Mouse (Mus musculus): Measurements from ENCODE around the gene Mrpl28. TPM values are rescaled to one million over a fixed set of nuclear protein-coding genes. Genes with fewer than 3 reads are reported as not detected.
"Not testable (repeated sequence)": the region's sequence is repeated elsewhere in the genome, so short reads cannot be mapped to it uniquely, and the experiment has no call there.

The Mrpl28 gene
- polyA plus RNA-seq, 1 experiment = 169 TPM

DNA sequence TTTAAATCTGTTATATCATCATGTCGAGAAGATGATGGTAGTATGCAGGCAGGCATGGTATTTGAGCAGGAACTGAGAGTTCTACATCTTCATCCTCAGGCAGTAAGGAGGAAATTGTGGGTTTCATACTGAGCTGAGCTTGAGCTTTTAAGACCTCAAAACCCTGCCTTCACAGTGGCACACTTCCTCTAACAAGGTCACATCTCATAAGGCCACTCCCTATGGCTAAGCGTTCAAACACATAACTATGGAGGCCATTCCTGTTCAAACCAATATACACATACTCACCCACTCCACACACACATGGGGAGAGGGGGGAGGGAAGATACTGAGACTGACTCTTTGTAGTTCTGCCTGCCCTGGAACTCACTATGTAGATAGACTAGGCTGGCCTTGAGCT lies 44.7 kb downstream of the Mrpl28 start:
- Histone ChIP-seq H3K4me3 (ENCODE audit: insufficient read depth, poor library complexity, severe bottlenecking) (no peak overlapping the region), H3K79me2 (ENCODE audit: control insufficient read depth, insufficient read depth) (peaks cover 86% of the 10 kb centered on the region), H3K79me3 (ENCODE audit: low read depth) (peaks cover 41% of the 10 kb centered on the region), H3ac (ENCODE audit: control insufficient read depth, insufficient read length, low read depth) (no peak overlapping the region), H3K27me3 (ENCODE audit: control insufficient read depth, insufficient read depth, insufficient read length) (no peaks in the 10 kb centered on the region), H3K36me3 (ENCODE audit: control insufficient read depth, insufficient read depth) (peaks cover 5% of the 10 kb centered on the region)
- TF ChIP-seq CEBPB (IDR thresholded peaks at IDR 0.05; ENCODE audit: low read depth) (no peak), FOSL1 (IDR thresholded peaks at IDR 0.05; ENCODE audit: insufficient read depth, low read length, poor library complexity, severe bottlenecking) (no peak), USF1 (IDR thresholded peaks at IDR 0.05; ENCODE audit: low read depth) (no peak), CTCF (IDR thresholded peaks at IDR 0.05; ENCODE audit: control insufficient read depth, insufficient read depth, insufficient read length) (no peak), MAX (IDR thresholded peaks at IDR 0.05) (no peak), MYOG (IDR thresholded peaks at IDR 0.05; ENCODE audit: control insufficient read depth, extremely low read depth, insufficient read length) (no peak), MYOD1 (IDR thresholded peaks at IDR 0.05; ENCODE audit: control insufficient read depth, insufficient read length, low read depth) (no peak)

DNA sequence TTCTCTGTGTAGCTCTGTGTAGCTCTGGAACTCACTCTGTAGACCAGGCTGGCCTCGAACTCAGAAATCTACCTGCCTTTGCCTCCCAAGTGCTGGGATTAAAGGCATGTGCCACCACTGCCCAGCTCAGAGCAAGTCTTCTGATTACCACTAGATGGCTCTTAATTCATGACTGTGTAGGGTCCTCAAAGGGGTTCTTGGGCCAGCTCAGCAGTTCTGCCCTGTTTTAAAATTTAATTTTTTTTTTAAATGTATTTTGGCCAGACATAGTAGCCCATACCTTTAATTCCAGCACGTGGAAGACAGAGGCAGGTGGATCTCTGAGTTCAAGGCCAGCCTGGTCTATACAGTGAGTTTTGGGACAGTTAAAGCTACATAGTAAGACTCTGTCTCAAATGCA lies 51.9 kb downstream of the Mrpl28 start:
- H3K79me3 ChIP-seq (ENCODE audit: low read depth); H3K27me3 ChIP-seq (ENCODE audit: control insufficient read depth, insufficient read depth, insufficient read length); H3K4me3 ChIP-seq (ENCODE audit: insufficient read depth, poor library complexity, severe bottlenecking); H3ac ChIP-seq (ENCODE audit: control insufficient read depth, insufficient read length, low read depth): not testable (repeated sequence)
- peaks cover 30% of the 10 kb centered on the region for H3K36me3 ChIP-seq (ENCODE audit: control insufficient read depth, insufficient read depth)
- peaks cover 43% of the 10 kb centered on the region for H3K79me2 ChIP-seq (ENCODE audit: control insufficient read depth, insufficient read depth)

Other genes with a start within 250 kb of the Mrpl28 start
- gene Mettl26, start 248.4 kb upstream of the Mrpl28 start, polyA plus RNA-seq (2012; fragmentation: generic; extraction: Trizol) = 25.0 TPM
- gene Wfikkn1, start 242.6 kb upstream of the Mrpl28 start, polyA plus RNA-seq (2012; fragmentation: generic; extraction: Trizol) = 0.34 TPM
- gene Rab40c, start 203.8 kb upstream of the Mrpl28 start, polyA plus RNA-seq (2012; fragmentation: generic; extraction: Trizol) = 14.4 TPM
- 43.5 TPM for gene Pigq, start 178.6 kb upstream of the Mrpl28 start, polyA plus RNA-seq (2012; fragmentation: generic; extraction: Trizol)
- 0.46 TPM for gene Nhlrc4, start 178.5 kb upstream of the Mrpl28 start, polyA plus RNA-seq (2012; fragmentation: generic; extraction: Trizol)
- gene A930017K11Rik, start 170.9 kb upstream of the Mrpl28 start, polyA plus RNA-seq (2012; fragmentation: generic; extraction: Trizol) = 0.02 TPM
- 10.6 TPM for gene Capn15, start 137.7 kb upstream of the Mrpl28 start, polyA plus RNA-seq (2012; fragmentation: generic; extraction: Trizol)
- gene Rab11fip3, start 53.9 kb upstream of the Mrpl28 start, polyA plus RNA-seq (2012; fragmentation: generic; extraction: Trizol) = 15.2 TPM
- gene Decr2, start 33.2 kb upstream of the Mrpl28 start, polyA plus RNA-seq (2012; fragmentation: generic; extraction: Trizol) = 3.9 TPM
- 34.0 TPM for gene Nme4, start 27.9 kb upstream of the Mrpl28 start, polyA plus RNA-seq (2012; fragmentation: generic; extraction: Trizol)
- 1.5 TPM for gene Tmem8, start 10.2 kb upstream of the Mrpl28 start, polyA plus RNA-seq (2012; fragmentation: generic; extraction: Trizol)
- 32.1 TPM for gene Axin1, start 15.2 kb downstream of the Mrpl28 start, polyA plus RNA-seq (2012; fragmentation: generic; extraction: Trizol)
- gene Pdia2, start 75.6 kb downstream of the Mrpl28 start, polyA plus RNA-seq (2012; fragmentation: generic; extraction: Trizol) = 0.05 TPM
- gene Rgs11, start 79.5 kb downstream of the Mrpl28 start, polyA plus RNA-seq (2012; fragmentation: generic; extraction: Trizol) = not detected
- gene Arhgdig, start 84.3 kb downstream of the Mrpl28 start, polyA plus RNA-seq (2012; fragmentation: generic; extraction: Trizol) = 9.6 TPM
- gene Fam234a, start 120.7 kb downstream of the Mrpl28 start, polyA plus RNA-seq (2012; fragmentation: generic; extraction: Trizol) = 25.2 TPM
- gene Luc7l, start 129.4 kb downstream of the Mrpl28 start, polyA plus RNA-seq (2012; fragmentation: generic; extraction: Trizol) = 45.0 TPM